Mouse (Mus musculus): ENCODE results near the gene Serpina3m. TPM values are rescaled to one million over a fixed set of nuclear protein-coding genes. Genes with fewer than 3 reads are reported as not detected.
"Not testable (repeated sequence)": the region's sequence is repeated elsewhere in the genome, so short reads cannot be mapped to it uniquely, and the experiment has no call there.

Gene Serpina3m
- total and polyA plus RNA-seq, 2 experiments from 2014 or later, result 1.4 TPM; not detected in 1

GRCm38 (mm10) chr12:104345707-104346106 is 7.4 kb downstream of the Serpina3m start:
- H3K4me1 ChIP-seq (ENCODE audit: control insufficient read depth, insufficient read depth), result no peaks in the 10 kb centered on the region
- H3K4me2 ChIP-seq (ENCODE audit: low read depth, low read length), result no peak overlapping the region
- ATAC-seq (ENCODE audit: insufficient read depth, low read depth), result no peak
- no peak overlapping the region for H3K9ac ChIP-seq (replicated peaks; ENCODE audit: low read depth, low read length)
- no peak overlapping the region for H3K27ac ChIP-seq (ENCODE audit: low read depth)
- H3K4me3 ChIP-seq (ENCODE audit: low read depth, low read length), result no peak overlapping the region
- DNase-seq (ENCODE audit: low spot score), result no peak
- no peaks in the 10 kb centered on the region for H3K36me3 ChIP-seq (replicated peaks; ENCODE audit: control insufficient read depth, insufficient read depth, low read length)
- no peaks in the 10 kb centered on the region for H3K27me3 ChIP-seq (ENCODE audit: control insufficient read depth, insufficient read depth, low read length)
- no peaks in the 10 kb centered on the region for H3K9me3 ChIP-seq (replicated peaks; ENCODE audit: control insufficient read depth, low read length)
- TF ChIP-seq EP300 (IDR thresholded peaks at IDR 0.05; ENCODE audit: low read depth), result no peak
- no peak for TF ChIP-seq CTCF (IDR thresholded peaks at IDR 0.05; ENCODE audit: low read depth)

DNA sequence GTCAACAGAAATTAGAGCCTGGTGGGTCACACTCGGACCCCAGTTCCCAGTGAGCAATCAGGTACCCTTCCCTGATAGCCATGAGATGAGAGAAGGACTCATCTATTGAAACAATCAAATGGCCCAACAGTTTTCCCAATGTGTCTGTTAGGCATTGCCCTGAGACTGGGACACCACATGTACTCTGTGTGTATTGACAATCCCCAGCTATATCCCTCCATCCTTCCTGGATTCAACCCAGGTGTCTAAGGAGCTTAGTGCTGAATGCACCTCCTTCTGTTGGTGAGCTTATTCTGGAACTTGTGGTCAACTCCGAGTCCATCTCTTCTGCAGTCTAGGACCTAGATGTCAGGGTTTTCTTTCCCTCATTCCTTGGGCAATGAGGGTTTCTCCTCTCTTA is 8.8 kb downstream of the Serpina3m start:
- H3K36me3 ChIP-seq (replicated peaks; ENCODE audit: control insufficient read depth, insufficient read depth, low read length), result no peaks in the 10 kb centered on the region
- ATAC-seq (ENCODE audit: insufficient read depth, low read depth), result no peak
- no peaks in the 10 kb centered on the region for H3K4me1 ChIP-seq (ENCODE audit: control insufficient read depth, insufficient read depth)
- no peaks in the 10 kb centered on the region for H3K9me3 ChIP-seq (replicated peaks; ENCODE audit: control insufficient read depth, low read length)
- no peak overlapping the region for H3K4me3 ChIP-seq (ENCODE audit: low read depth, low read length)
- no peak overlapping the region for H3K27ac ChIP-seq (ENCODE audit: low read depth)
- no peak overlapping the region for H3K4me2 ChIP-seq (ENCODE audit: low read depth, low read length)
- TF ChIP-seq EP300 (IDR thresholded peaks at IDR 0.05; ENCODE audit: low read depth) (no peak), CTCF (IDR thresholded peaks at IDR 0.05; ENCODE audit: low read depth) (no peak)
- WGBS, result 67% methylated on average over 2 of the region's 2 CpGs
- no peaks in the 10 kb centered on the region for H3K27me3 ChIP-seq (ENCODE audit: control insufficient read depth, insufficient read depth, low read length)
- DNase-seq (ENCODE audit: low spot score), result no peak
- no peak overlapping the region for H3K9ac ChIP-seq (replicated peaks; ENCODE audit: low read depth, low read length)

- not testable (repeated sequence) for H3K4me1 ChIP-seq (ENCODE audit: control insufficient read depth, insufficient read depth); ATAC-seq (ENCODE audit: insufficient read depth, low read depth); H3K4me2 ChIP-seq (ENCODE audit: low read depth, low read length); DNase-seq (ENCODE audit: low spot score); H3K27ac ChIP-seq (ENCODE audit: low read depth); H3K27me3 ChIP-seq (ENCODE audit: control insufficient read depth, insufficient read depth, low read length); H3K4me3 ChIP-seq (ENCODE audit: low read depth, low read length); H3K36me3 ChIP-seq (replicated peaks; ENCODE audit: control insufficient read depth, insufficient read depth, low read length); H3K9me3 ChIP-seq (replicated peaks; ENCODE audit: control insufficient read depth, low read length); H3K9ac ChIP-seq (replicated peaks; ENCODE audit: low read depth, low read length)
- peak; percentile 38 for TF ChIP-seq CTCF (IDR thresholded peaks at IDR 0.05; ENCODE audit: low read depth)
- WGBS, result 29% methylated on average over 3 of the region's 3 CpGs
Observed at GRCm38 (mm10) chr12:104351812-104352211, 13.5 kb downstream of the Serpina3m start.

GRCm38 (mm10) chr12:104356006-104356405 is 17.7 kb downstream of the Serpina3m start:
- TF ChIP-seq EP300 (IDR thresholded peaks at IDR 0.05; ENCODE audit: low read depth), result no peak
- TF ChIP-seq CTCF (IDR thresholded peaks at IDR 0.05; ENCODE audit: low read depth), result no peak
- Histone ChIP-seq H3K9ac (replicated peaks; ENCODE audit: low read depth, low read length) (no peak overlapping the region), H3K4me1 (ENCODE audit: control insufficient read depth, insufficient read depth) (no peaks in the 10 kb centered on the region), H3K4me3 (ENCODE audit: low read depth, low read length) (no peak overlapping the region), H3K27me3 (ENCODE audit: control insufficient read depth, insufficient read depth, low read length) (no peaks in the 10 kb centered on the region), H3K4me2 (ENCODE audit: low read depth, low read length) (no peak overlapping the region), H3K27ac (ENCODE audit: low read depth) (no peak overlapping the region), H3K36me3 (replicated peaks; ENCODE audit: control insufficient read depth, insufficient read depth, low read length) (no peaks in the 10 kb centered on the region), H3K9me3 (replicated peaks; ENCODE audit: control insufficient read depth, low read length) (no peaks in the 10 kb centered on the region)
- WGBS, result 69% methylated on average over 3 of the region's 3 CpGs
- no peak for DNase-seq (ENCODE audit: low spot score)
- ATAC-seq (ENCODE audit: insufficient read depth, low read depth), result no peak

- Histone ChIP-seq H3K36me3 (replicated peaks; ENCODE audit: control insufficient read depth, insufficient read depth, low read length) (no peaks in the 10 kb centered on the region), H3K27me3 (ENCODE audit: control insufficient read depth, insufficient read depth, low read length) (no peaks in the 10 kb centered on the region), H3K27ac (ENCODE audit: low read depth) (no peak overlapping the region), H3K9me3 (replicated peaks; ENCODE audit: control insufficient read depth, low read length) (no peaks in the 10 kb centered on the region), H3K4me2 (ENCODE audit: low read depth, low read length) (no peak overlapping the region), H3K4me1 (ENCODE audit: control insufficient read depth, insufficient read depth) (no peaks in the 10 kb centered on the region), H3K9ac (replicated peaks; ENCODE audit: low read depth, low read length) (no peak overlapping the region), H3K4me3 (ENCODE audit: low read depth, low read length) (no peak overlapping the region)
- DNase-seq (ENCODE audit: low spot score), result no peak
- 85% methylated on average over 3 of the region's 3 CpGs for WGBS
- no peak for ATAC-seq (ENCODE audit: insufficient read depth, low read depth)
- TF ChIP-seq CTCF (IDR thresholded peaks at IDR 0.05; ENCODE audit: low read depth), result no peak
- no peak for TF ChIP-seq EP300 (IDR thresholded peaks at IDR 0.05; ENCODE audit: low read depth)
Observed at GRCm38 (mm10) chr12:104369986-104370385, 31.7 kb downstream of the Serpina3m start.

DNA sequence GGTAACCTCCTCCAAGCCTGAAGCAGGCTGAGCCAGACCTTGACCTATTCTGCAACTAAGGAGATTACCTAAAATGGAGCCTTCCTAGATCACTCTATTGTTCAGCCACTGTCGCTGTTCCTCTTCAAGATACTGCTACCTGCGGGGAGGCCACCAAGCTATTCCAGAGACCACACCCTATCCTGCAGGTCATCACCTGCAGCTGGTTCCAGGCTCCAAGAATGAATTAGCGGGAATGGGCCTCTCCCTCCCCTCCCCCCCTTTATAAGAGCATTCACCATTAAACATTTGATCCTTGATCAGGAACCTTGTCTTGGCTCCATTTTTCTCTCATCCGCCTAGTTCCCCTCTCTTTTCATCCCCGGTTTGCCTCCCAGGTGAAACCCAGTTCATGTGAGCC is 38.9 kb downstream of the Serpina3m start:
- H3K36me3 ChIP-seq (replicated peaks; ENCODE audit: control insufficient read depth, insufficient read depth, low read length); ATAC-seq (ENCODE audit: insufficient read depth, low read depth); H3K27me3 ChIP-seq (ENCODE audit: control insufficient read depth, insufficient read depth, low read length); DNase-seq (ENCODE audit: low spot score); H3K9ac ChIP-seq (replicated peaks; ENCODE audit: low read depth, low read length); H3K9me3 ChIP-seq (replicated peaks; ENCODE audit: control insufficient read depth, low read length); H3K4me2 ChIP-seq (ENCODE audit: low read depth, low read length); H3K27ac ChIP-seq (ENCODE audit: low read depth); H3K4me3 ChIP-seq (ENCODE audit: low read depth, low read length); H3K4me1 ChIP-seq (ENCODE audit: control insufficient read depth, insufficient read depth): not testable (repeated sequence)
- 56% methylated on average over 5 of the region's 5 CpGs for WGBS

- not testable (repeated sequence) for H3K4me1 ChIP-seq (ENCODE audit: control insufficient read depth, insufficient read depth); H3K9me3 ChIP-seq (replicated peaks; ENCODE audit: control insufficient read depth, low read length); H3K9ac ChIP-seq (replicated peaks; ENCODE audit: low read depth, low read length); DNase-seq (ENCODE audit: low spot score); H3K27me3 ChIP-seq (ENCODE audit: control insufficient read depth, insufficient read depth, low read length); H3K27ac ChIP-seq (ENCODE audit: low read depth); ATAC-seq (ENCODE audit: insufficient read depth, low read depth); H3K4me3 ChIP-seq (ENCODE audit: low read depth, low read length); H3K4me2 ChIP-seq (ENCODE audit: low read depth, low read length); H3K36me3 ChIP-seq (replicated peaks; ENCODE audit: control insufficient read depth, insufficient read depth, low read length)
- WGBS, result 70% methylated on average over 2 of the region's 2 CpGs
Observed at GRCm38 (mm10) chr12:104378351-104378750, 40.1 kb downstream of the Serpina3m start.

GRCm38 (mm10) chr12:104378815-104379214 is 40.5 kb downstream of the Serpina3m start:
- not testable (repeated sequence) for H3K4me1 ChIP-seq (ENCODE audit: control insufficient read depth, insufficient read depth); H3K27me3 ChIP-seq (ENCODE audit: control insufficient read depth, insufficient read depth, low read length); ATAC-seq (ENCODE audit: insufficient read depth, low read depth); H3K27ac ChIP-seq (ENCODE audit: low read depth); H3K4me2 ChIP-seq (ENCODE audit: low read depth, low read length); H3K4me3 ChIP-seq (ENCODE audit: low read depth, low read length); H3K9me3 ChIP-seq (replicated peaks; ENCODE audit: control insufficient read depth, low read length); H3K36me3 ChIP-seq (replicated peaks; ENCODE audit: control insufficient read depth, insufficient read depth, low read length); H3K9ac ChIP-seq (replicated peaks; ENCODE audit: low read depth, low read length); DNase-seq (ENCODE audit: low spot score)
- WGBS, result 56% methylated on average over 5 of the region's 5 CpGs

Data from heart, postnatal 0 days (tissue).